Mouse (Mus musculus) left cerebral cortex, adult 2 months (tissue): Measurements from ENCODE around the gene Nsrp1. TPM values are rescaled to one million over a fixed set of nuclear protein-coding genes. Genes with fewer than 3 reads are reported as not detected.

Experiments used
- DNase-seq, 2 experiments: peaks; one replicate each; pipeline ENCODE4 v3.0.0; 2021 to 2022; ENCODE audit warnings: low spot score in 2 of 2, mixed read lengths in 1 of 2; ENCODE audit errors: extremely low spot score in 1 of 2
- H3K27ac ChIP-seq: fragments of 200-600 bp; 2 replicates; pipeline ENCODE4 v1.8.1; 2022
- H3K4me3 ChIP-seq: fragments of 200-600 bp; 2 replicates; pipeline ENCODE4 v1.8.1; 2022
- CTCF ChIP-seq: fragments of 200-600 bp; IDR thresholded peaks from 2 replicates; pipeline ENCODE4 v1.8.1; 2022; ENCODE audit warnings: antibody characterized with exemption, mild to moderate bottlenecking, moderate library complexity
- intact Hi-C: fragments of 180-260 bp; cut with DNase I; formaldehyde crosslinking; loops from one replicate; pipeline ENCODE4 v1.15.1; 2025
- total RNA-seq, 2 experiments: library from RNA; stranded (reverse); gene quantifications; 2 replicates each; pipeline ENCODE4 v1.2.3; 2021

Nsrp1 gene
- total RNA-seq, 2 experiments from 2014 or later, result 14.3 to 18.5 TPM

DNA sequence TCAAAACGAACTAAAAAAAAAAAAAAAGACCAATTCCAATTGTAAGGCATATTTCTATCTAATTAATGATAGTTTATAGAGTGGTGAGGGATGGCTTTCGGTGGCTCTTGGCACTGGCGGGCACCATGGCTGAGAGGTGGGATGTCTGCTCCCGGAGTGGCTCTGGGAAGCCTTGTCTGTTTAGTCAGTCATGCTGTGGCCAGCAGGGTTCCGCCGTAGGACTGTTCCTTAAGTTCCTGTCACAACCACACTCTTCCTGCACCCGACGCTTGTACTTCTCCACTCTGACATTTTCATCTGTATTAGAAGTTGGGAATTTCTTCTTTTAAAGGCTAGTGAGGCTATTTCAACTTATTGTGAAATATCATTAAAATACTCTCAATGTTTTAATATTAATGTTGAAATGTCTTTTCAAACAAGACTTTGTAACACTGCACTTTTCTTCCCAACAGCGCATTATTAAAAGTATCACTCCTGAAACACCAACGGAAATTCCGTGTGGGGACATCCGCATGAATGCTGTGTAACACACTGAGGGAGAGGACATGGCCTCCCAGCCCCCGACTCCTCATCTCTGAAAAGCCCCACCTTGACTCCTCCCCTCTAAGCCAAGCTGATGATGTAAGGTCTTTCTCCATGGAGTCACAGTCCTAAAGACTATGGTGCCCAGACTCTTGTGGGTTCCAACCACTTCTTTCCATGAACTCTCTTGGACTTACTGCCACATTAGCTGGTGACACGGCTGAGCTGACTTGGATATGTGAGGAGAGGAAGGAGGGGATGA, 46.9 kb downstream of the Nsrp1 start:
- DNase-seq, result no peak
- intact Hi-C loops, result no loop called here
- no peak for TF ChIP-seq CTCF
- Histone ChIP-seq H3K27ac (no peak overlapping the region), H3K4me3 (no peak overlapping the region)

DNA sequence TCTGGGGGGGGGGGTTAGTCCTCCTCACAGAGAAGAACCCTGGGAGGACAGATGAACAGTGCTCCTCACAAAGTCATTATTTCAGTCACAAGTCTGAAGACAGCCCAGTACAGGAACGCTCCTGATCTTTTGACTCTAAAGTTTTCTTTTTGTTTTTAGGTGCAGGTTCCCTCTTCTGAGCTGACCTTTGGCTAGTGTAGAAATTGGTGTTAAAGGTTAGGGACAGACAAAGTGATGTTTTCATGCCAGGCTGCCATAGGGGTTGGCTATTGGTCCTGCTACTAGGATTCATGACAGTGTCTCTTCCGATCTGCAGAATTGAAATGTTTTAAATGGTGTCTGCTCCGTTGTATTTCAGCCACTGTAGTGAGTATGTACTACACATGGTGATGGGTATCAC, 50.1 kb downstream of the Nsrp1 start:
- H3K27ac ChIP-seq, result no peak overlapping the region
- intact Hi-C loops, result no loop called here
- DNase-seq, result no peak
- TF ChIP-seq CTCF, result no peak
- no peak overlapping the region for H3K4me3 ChIP-seq

DNA sequence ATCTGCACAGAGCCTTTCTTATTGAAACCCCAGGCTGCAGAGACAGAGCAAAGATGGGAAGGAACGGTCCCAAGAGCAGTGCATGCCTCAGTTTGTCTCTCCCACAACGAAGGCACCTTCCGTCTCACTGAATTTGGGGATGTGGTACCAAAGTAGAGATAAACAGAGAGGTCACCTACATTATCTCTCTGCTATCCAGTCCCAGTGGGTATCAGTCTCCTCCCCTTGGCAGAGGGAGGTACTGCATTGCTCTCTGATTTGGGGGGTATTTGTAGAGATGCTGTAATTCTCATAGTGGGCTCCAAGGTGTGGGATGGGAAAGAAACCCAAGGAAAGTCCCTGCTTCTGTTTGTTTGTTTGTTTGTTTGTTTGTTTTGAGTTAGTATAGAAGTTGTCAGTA, 51.7 kb downstream of the Nsrp1 start:
- H3K27ac ChIP-seq, result no peak overlapping the region
- DNase-seq, result no peak
- intact Hi-C loops, result no loop called here
- no peak overlapping the region for H3K4me3 ChIP-seq
- TF ChIP-seq CTCF, result peak; percentile 45

DNA sequence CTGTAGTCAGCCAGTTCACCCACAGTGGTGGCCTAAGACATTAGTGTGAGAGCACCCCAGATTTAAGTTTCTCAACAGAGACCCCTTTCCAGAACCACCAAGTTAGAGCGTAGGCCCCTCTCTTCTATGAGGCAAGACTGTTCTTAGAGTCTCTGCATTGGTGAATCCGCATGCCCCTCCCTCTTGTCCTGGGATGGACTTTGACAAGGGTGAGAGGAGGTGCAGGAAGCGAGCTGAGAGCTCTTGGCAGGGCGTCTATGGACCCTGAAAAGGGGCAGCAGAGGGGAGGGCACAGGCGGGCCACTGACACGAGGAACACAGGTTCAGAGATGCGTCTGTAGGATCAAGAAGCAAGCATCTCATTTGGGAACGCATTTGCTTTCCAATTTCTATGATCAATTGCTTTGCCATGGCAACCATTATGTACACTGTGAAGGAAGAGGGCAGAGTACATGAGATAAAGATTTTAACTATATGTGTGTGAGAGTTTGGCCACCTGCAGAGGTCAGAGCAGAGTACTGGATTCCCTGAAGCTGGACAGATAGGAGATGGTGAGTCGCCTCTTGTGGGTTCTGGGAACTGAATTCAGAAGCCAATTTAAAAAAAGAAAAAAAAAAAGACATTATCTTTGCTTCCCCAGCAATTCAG, 56.4 kb downstream of the Nsrp1 start:
- Histone ChIP-seq H3K4me3 (no peak overlapping the region), H3K27ac (no peak overlapping the region)
- intact Hi-C loops, result no loop called here
- no peak for TF ChIP-seq CTCF
- DNase-seq, result no peak

DNA sequence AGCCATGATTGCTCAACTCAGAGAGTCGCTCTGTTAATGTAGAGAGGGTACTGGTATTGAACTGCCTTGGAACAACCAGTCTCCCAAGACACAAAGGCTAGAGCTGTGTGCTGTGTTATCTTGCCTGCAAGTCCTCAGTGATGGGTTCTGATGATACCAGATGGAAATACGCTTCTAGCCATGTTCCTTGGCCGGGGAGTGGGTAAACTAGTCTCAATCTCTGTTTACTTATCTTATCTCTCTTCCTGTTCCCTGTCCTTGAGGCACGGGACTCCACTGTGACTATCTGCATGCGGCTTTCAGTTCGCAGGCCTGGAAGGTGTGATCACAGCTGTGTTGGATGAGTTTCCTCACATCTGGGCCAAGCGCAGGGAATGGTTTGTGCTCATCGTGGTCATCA, 58.7 kb downstream of the Nsrp1 start:
- DNase-seq, result no peak
- no peak for TF ChIP-seq CTCF
- intact Hi-C loops, result no loop called here
- no peak overlapping the region for H3K27ac ChIP-seq
- no peak overlapping the region for H3K4me3 ChIP-seq

DNA sequence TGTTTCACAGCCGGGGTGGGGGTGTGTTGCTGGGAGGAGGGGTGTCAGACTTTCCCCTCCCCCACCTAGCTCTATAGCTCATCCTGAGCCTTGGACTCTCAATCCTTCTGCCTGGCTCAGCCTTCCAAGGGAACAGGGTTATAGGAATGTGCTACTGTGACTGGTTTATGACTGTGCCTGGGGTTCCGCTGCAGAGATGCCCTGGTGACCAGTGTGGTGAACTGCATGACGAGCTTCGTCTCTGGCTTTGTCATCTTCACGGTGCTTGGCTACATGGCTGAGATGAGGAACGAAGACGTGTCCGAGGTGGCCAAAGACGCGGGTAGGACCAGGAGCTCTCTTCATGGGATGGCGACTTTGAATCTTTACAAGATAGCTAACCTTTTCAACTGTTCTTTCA, 60.2 kb downstream of the Nsrp1 start:
- no peak for DNase-seq
- no peak overlapping the region for H3K27ac ChIP-seq
- TF ChIP-seq CTCF, result no peak
- H3K4me3 ChIP-seq, result no peak overlapping the region
- intact Hi-C loops, result no loop called here

DNA sequence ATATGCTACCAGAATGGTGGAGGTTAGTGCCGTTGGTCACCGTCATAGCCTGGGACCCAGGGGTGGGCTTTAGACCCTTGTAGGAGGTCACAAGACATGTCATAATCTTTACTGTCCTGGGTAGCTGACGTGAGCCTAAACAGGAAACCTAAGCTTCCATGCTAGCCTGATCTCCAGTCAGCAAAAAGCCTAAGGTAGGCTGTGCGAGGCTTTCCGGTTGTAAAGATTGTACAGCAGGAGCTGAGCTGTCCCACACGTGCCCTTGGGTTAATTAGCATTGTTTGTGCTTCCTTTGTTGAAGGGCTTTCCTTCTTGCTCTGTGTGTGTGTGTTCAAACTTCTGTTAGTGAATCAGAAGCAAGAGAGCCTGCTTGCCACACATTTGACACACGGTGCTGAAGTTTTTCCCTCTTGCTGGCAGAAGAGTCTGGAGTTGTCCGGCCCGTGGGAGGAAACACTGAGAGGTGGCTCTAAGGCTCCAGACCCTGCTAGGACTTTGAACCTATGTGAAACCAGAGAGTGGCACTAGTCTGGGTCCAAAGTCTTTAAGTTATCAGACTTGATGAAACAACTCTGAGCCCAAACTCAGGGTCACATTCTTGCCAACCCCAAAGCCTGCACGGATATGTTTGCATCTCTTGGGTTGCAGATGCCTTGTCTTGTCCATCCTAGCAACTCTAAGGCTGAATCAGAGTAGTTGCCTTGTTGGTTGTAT, 67.3 kb downstream of the Nsrp1 start:
- intact Hi-C loops, result no loop called here
- H3K27ac ChIP-seq, result no peak overlapping the region
- H3K4me3 ChIP-seq, result no peak overlapping the region
- DNase-seq, result no peak
- TF ChIP-seq CTCF, result no peak

DNA sequence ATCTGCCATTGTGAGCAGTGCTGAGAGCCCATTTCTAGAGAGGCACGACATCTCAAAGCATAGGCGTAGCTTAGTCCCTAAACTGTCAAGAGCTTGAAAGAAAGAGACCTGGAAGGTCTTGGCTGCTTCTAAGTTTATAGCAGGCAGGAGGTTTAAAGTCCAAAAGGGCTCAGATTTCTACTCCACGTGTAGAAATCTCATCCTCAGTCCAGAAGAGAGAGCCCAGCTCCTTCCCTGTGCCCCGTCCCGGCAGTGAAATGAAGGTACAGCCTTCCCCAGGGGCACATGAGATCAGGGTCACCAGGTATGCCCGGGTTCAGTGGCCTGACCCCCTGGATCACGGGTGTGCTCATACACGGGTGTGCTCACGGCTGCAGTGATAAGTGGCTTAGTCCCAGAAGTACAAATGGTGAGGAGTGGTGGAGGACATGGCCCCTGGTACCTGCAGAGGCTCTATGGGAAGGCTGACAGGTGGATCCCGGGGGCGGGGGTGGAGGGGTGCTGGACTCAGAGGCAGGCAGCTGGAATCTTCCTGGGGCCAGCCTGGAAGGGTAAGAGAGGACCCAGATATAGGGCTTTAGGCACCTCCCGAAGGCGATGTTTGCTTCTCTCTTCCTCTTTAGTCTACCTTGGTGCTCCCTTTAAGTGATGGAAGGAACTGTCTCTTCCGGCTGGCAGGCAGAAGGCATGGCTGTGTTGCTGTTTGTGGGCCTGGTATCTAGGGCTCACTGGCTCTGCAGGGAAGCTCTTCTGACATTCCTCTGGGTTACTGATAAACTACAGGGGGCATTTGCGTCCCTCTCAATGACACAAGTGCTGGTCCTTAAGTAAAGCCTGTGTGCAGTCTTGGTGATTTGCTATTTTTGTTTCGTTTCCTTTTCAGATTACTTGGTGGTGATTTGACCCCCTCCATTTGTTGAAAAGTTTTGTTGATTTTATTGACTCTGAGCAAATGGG, 68.9 kb downstream of the Nsrp1 start:
- TF ChIP-seq CTCF, result no peak
- DNase-seq, result no peak
- Histone ChIP-seq H3K4me3 (no peak overlapping the region), H3K27ac (no peak overlapping the region)
- intact Hi-C loops, result no loop called here

DNA sequence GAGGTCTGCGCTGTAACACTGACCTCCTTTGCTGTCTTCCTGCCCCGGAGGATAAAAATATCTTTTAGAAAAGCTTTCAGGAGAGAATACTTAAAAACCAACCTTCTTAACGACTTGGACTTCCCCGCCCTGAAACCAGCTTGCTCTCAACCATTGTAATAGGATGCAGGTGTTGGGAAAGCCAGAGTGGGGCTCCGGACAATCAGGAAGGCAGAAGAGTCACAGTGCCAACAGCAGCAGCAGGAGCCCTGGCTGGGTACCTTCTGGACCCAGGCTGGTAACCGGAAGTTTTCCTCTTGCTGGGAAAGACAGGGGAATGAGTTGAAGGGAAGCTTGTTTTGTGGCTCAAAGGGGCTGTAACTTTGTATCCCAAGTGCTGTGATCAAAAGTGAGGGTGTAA, 71.6 kb downstream of the Nsrp1 start:
- Histone ChIP-seq H3K4me3 (no peak overlapping the region), H3K27ac (no peak overlapping the region)
- DNase-seq, result no peak
- intact Hi-C loops, result no loop called here
- TF ChIP-seq CTCF, result no peak

DNA sequence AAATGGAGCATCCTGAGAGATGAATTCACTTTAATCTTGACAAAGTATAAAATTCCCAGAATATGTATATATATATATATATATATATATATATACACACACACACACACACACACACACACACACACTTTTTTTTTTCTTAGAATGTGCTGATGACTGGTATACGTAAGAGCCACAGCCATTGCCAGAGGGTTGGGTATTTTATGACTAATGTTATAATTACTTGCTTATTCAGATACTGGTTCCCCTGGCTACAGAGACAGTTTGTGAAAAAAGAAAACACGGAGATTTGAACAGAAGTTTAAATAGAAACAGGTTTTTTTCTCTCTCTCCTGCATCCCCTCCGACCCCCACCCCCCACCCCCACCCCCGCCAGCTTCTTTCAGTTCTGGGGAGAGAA, 72.4 kb downstream of the Nsrp1 start:
- TF ChIP-seq CTCF, result no peak
- H3K27ac ChIP-seq, result no peak overlapping the region
- no peak overlapping the region for H3K4me3 ChIP-seq
- intact Hi-C loops, result no loop called here
- DNase-seq, result no peak

DNA sequence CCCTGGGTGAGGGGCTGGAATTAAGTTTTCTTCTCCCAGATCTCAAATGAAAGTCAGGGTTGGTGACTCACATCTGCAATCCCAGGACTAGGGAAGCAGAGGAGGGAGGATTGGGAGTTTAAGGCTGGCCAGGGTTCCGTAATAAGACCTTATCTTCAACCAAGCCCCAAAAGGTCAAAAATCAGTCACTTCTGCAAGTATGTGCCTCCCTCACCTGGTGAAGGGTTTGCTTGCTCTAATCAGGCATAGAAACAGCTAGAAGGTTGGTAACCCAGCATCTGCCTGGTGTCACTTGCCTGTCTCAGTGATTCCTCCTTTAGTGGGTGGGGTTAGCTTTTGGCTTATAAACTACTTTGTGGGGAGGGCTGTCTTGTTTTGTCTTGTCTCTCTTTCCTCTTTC, 75.9 kb downstream of the Nsrp1 start:
- Histone ChIP-seq H3K27ac (no peak overlapping the region), H3K4me3 (no peak overlapping the region)
- no peak for DNase-seq
- intact Hi-C loops, result no loop called here
- TF ChIP-seq CTCF, result no peak

DNA sequence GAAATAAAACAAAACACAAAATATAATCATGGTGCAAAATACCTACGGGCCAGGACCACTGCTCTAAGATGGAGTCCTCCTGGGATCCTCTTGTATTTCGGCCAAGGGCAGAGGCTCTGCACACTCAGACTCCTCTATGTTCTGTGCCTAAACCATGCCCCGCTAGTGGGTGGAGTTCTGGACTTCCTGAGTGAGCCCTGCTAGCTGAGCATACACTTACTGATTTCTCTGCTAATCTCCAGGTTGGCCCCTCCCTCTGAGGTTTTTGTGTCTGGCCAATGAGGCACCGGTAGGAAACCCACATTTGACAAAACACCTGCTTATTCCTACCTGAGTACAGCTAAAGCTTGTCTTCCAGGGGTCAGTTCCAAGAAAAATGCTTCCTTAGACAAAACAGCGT, 77.5 kb downstream of the Nsrp1 start:
- intact Hi-C loops, result no loop called here
- Histone ChIP-seq H3K4me3 (no peak overlapping the region), H3K27ac (no peak overlapping the region)
- no peak for DNase-seq
- TF ChIP-seq CTCF, result no peak
